Mouse (Mus musculus): ENCODE data around the gene Prss23.

- no peak for TF ChIP-seq TAL1 (IDR thresholded peaks at IDR 0.05; ENCODE audit: low read length)
- no peak for TF ChIP-seq GATA1 (IDR thresholded peaks at IDR 0.05; ENCODE audit: low read length)
Observed at GRCm38 (mm10) chr7:89559633-89560032, 32.6 kb upstream of the Prss23 start.

All from erythroblast, embryonic 14.5 days (primary cell).